Mouse (Mus musculus): ENCODE results near the gene Vmn1r28. TPM values are rescaled to one million over a fixed set of nuclear protein-coding genes. Genes with fewer than 3 reads are reported as not detected.

Vmn1r28 gene
- polyA plus RNA-seq, 1 experiment: not detected

- no peaks in the 10 kb centered on the region for H3K9me3 ChIP-seq (replicated peaks; ENCODE audit: control insufficient read depth, insufficient read depth, low read length, poor library complexity, severe bottlenecking)
- H3K4me3 ChIP-seq (ENCODE audit: low read depth, low read length): no peak within 1 kb of the TSS
- no peaks in the 10 kb centered on the region for H3K27me3 ChIP-seq (ENCODE audit: control insufficient read depth, insufficient read depth, low read length, poor library complexity, severe bottlenecking)
- H3K27ac ChIP-seq (ENCODE audit: insufficient read depth, low read length): no peak within 1 kb of the TSS
- H3K36me3 ChIP-seq (ENCODE audit: control insufficient read depth, insufficient read depth, low read length, poor library complexity, severe bottlenecking): no peaks in the 10 kb centered on the region
- no peak within 1 kb of the TSS for H3K9ac ChIP-seq (ENCODE audit: low read depth, poor library complexity, severe bottlenecking)
- H3K4me1 ChIP-seq (ENCODE audit: control insufficient read depth, insufficient read depth, low read length): no peaks in the 10 kb centered on the region
- no peak for TF ChIP-seq CTCF (IDR thresholded peaks at IDR 0.05; ENCODE audit: low read depth, low read length)
- TF ChIP-seq POLR2A (IDR thresholded peaks at IDR 0.05; ENCODE audit: insufficient read depth, low read length): no peak
- no peak for TF ChIP-seq EP300 (IDR thresholded peaks at IDR 0.05; ENCODE audit: insufficient read depth, low read depth, low read length)
Observed at GRCm38 (mm10) chr6:58301249-58301648, 39.4 kb downstream of the Vmn1r28 start, which contains the start of gene Vmn1r29. TSS of gene Vmn1r29 (plus strand) at chr6:58301549.

Other genes starting within 250 kb of the Vmn1r28 start
- not detected in 2 replicates for gene Vmn1r26, start 246.9 kb upstream of the Vmn1r28 start, polyA plus RNA-seq (2011; ENCODE audit: insufficient read depth, insufficient read length, low read depth, missing spikeins)
- not detected in 2 replicates for gene Vmn1r27, start 43.2 kb upstream of the Vmn1r28 start, polyA plus RNA-seq (2011; ENCODE audit: insufficient read depth, insufficient read length, low read depth, missing spikeins)
- gene Vmn1r29, start 39.5 kb downstream of the Vmn1r28 start, polyA plus RNA-seq (2011; ENCODE audit: insufficient read depth, insufficient read length, low read depth, missing spikeins): not detected in 2 replicates
- not detected in 2 replicates for gene Vmn1r30, start 181.3 kb downstream of the Vmn1r28 start, polyA plus RNA-seq (2011; ENCODE audit: insufficient read depth, insufficient read length, low read depth, missing spikeins)
- not detected in 2 replicates for gene Vmn1r31, start 213.3 kb downstream of the Vmn1r28 start, polyA plus RNA-seq (2011; ENCODE audit: insufficient read depth, insufficient read length, low read depth, missing spikeins)

All from ES-Bruce4 (cell line).